Mouse (Mus musculus) embryo, embryonic 10.5 days (tissue): Measurements from ENCODE around the gene Iqce.
A peak's percentile ranks its signal among the peaks of the same experiment; 100 is the strongest.

Experiments used
- DNase-seq: peaks from one replicate; pipeline ENCODE4 v3.0.0-alpha.2; 2015; ENCODE audit warnings: low spot score

The Iqce gene

DNA sequence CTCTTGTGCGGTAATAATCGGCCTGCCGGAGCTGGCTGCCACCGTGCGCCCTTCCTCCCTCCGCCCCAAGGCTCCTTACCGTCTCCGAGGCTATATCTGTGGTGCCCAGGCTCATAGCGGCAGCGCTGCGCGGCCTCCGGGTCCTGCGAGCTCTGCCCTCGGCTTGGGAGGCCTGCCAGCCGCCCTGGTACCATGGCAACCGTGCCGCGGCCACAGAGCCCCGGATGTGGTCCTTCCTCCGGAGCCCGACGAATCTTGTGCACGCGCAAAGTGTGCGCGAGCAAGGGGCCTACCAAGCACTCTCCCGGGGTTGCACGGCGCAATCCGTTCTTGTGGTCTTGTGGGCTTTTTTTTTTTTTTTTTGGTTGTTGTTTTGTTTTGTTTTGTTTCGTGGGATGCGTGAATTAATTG is at the start of gene Iqce:
Iqce (minus strand) TSS at position 276 of the 411 bp plus-strand sequence.
- peak; percentile 94 for DNase-seq

GRCm38 (mm10) chr5:140750925-140751324 is 48.7 kb upstream of the Iqce start:
- DNase-seq = peak; percentile 31

- peak; percentile 89 for DNase-seq
Measured at GRCm38 (mm10) chr5:140749062-140749875, 47.1 kb upstream of the Iqce start.

DNA sequence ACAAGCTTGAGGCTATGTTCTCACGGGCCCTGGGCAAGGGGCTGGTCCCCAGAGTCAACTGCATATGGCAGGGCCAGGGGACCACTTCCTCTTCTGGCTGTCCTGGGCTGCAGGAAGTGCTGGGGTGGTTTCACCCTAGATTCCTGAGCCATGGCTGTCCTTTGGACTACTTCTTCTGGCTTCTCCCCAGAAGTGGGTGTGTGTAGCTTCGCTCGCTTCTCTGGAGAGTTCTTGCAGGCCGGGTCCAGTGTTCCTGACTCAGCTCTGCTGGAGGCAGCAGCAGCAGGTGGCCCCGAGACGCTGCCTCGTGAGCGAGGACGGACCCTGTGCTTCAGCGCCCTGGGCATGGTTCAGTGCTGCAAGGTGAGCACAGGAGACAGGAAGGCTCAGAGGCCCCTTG is 46.2 kb upstream of the Iqce start:
- no peak for DNase-seq

DNA sequence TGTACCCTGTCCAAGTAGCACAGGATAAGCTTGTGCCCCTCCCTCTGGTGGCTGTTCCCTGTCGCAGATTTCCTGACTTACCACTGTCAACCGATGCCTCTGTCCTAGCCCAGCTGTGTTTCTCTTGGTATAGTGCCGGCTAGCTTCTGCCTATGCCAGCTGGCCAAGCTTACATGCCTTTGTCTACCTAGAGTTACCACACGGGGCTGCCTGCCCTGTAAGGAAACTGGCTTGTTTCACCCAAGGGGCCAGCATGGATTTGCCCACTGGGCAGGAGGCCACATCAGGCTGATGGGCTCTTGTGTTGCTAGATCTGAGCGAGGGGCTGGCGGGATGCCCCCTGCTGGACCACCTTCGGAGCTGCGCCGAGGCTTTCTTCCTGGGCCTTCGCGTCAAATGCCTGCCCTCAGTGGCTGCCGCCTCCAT is 41.5 kb upstream of the Iqce start:
- DNase-seq = peak; percentile 24

DNA sequence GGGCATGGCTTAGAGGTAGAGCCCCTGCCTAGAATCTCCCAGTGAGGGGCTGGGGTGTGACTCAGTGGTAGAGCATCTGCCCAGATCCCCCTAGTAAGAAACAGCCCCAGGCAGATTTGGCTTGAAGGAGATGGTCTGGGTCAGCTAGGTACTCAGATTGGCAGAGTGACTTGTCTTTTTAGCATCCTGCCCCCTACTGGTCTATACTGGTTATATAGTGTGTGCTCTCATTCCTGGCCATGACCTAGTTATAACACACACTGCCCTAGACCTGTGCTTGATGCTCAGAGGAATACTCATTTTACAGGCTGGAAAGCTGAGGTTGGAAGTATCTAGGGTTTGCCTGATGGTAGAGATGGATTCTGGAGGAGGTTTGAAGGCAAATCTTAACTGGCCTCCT is 39.7 kb upstream of the Iqce start:
- DNase-seq = peak; percentile 27

DNA sequence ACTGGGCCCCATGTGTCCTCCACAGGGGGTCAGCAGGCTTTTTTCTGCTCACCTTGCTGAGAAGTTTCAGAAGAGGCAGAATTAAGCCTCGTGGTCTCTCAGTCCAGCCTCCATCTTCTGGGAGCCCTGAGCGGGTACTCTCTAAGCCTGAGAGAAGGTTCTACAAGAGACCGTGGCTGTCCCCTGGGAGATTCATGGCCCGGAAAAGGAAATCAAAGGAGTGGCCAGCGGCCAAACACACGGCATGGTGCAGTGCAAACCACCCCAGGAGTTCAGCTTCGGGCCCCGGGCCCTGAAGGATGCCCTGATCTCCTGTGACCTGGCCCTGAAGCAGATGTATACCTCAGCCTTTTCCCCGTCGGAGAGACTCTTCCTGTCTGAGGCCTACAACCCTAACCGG is 38.9 kb upstream of the Iqce start:
- no peak for DNase-seq

DNA sequence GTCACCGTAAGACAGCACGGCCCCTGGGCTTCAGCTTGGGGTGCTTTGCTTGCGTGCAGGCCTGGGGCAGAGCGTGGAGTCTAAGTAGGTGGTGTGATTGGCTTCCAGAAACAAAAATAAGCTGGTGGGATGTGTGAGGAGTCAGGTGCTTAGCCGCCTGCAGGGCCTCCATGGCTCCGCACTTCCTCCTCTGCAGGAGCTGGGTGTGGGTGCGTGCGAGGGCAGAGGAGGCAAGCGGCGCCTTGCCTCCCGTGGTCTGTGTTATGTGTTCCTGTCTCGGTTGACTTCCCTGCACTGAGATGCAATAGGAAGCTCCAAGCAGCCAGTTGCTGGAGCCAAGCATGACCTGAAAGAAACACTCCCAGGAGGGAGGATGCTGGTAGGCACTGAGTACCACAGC is 37.6 kb upstream of the Iqce start:
- DNase-seq = no peak

GRCm38 (mm10) chr5:140736166-140736565 is 34.0 kb upstream of the Iqce start:
- no peak for DNase-seq

GRCm38 (mm10) chr5:140735297-140735696 is 33.1 kb upstream of the Iqce start:
- peak; percentile 38 for DNase-seq

DNA sequence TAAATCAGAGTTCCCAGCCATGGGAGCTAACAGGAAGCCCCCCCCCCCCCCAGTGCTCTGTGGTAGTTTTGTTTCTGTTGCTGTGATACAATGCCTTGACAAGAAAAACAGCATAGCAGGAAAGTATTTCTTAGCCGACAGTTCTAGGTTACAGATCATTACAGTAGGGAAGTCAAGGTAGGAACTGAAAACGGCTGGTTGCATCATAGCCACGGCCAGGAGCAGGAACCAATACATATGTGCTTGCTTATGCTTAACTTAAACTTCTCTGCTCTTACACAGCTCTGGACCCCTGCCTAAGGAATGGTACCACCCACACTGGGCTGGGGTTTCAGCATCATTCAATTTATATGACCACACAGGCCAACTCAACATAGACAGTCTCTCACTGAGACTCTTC is 31.2 kb upstream of the Iqce start:
- DNase-seq = no peak

GRCm38 (mm10) chr5:140732195-140732594 is 30.0 kb upstream of the Iqce start:
- DNase-seq = no peak

DNA sequence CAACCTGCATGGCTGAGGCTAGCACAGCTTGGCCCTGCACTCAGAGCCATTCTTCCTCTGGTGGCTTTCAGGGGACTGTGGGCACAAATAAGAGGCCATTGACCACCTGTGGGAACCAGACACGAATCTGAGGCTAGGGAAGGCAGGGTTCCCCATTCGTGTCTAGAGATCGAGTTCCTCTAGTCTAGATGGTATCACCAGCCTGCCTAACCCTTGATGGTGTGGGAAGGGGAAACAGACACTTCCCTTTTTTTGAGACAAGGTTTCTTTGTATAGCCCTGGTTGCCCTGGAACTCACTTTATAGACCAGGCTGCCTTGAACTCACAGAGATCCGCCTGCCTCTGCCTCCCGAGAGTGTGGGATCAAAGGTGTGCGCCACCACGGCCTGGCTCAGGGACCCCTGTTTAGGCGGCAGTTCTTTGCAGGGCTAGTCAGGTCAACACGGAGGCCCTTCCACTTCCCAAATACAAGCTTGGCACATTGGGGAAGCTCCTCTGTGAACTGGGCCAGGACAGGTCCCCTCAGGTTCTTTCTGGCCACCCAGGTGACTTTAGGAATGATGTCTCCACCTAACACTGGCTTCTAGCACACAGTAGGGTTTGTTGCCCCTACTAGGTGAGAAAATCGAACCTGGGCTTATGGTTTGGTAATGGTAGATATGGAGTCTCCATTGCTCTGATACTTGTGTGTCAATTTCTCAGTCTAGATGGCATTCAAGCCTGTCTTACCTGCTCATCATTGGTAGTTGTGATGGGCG is 29.0 kb upstream of the Iqce start:
- no peak for DNase-seq

DNA sequence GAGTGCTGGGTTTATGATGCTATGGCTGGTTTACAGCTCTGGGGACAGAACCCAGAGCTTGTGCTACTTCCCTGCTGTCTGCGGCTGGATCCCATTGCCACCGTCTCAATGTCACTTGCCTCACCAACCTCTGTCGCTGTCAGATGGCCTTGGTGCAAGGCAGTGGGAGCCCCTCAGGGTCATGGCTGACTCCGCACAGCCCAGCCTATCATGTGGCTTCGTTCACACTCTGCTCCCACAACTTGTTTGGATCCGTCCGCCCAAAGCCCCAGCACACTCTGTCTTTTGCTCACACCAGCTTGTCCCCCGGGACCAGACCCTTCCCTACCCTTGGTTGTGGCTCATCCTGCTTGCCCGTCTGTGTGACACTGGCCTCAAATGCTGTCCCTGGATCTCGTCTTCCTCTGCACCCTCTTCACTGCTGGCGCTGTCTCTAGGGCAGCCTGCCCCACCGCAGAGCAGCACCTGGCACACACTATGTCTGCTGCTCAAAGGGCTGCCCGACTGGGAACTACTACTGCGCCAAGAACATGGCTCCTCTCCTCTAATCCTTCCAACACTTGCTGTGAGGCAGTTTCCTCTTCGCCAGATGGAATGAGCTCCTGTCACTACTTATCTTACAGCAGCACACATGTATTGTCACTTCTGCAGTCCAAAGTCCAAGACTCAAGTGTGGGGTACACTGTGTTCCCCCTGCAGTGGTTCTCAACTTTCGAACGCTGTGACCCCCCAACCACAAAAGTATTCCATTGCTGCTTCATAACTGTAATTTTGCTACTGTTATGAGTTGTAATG is 25.0 kb upstream of the Iqce start:
- no peak for DNase-seq

DNA sequence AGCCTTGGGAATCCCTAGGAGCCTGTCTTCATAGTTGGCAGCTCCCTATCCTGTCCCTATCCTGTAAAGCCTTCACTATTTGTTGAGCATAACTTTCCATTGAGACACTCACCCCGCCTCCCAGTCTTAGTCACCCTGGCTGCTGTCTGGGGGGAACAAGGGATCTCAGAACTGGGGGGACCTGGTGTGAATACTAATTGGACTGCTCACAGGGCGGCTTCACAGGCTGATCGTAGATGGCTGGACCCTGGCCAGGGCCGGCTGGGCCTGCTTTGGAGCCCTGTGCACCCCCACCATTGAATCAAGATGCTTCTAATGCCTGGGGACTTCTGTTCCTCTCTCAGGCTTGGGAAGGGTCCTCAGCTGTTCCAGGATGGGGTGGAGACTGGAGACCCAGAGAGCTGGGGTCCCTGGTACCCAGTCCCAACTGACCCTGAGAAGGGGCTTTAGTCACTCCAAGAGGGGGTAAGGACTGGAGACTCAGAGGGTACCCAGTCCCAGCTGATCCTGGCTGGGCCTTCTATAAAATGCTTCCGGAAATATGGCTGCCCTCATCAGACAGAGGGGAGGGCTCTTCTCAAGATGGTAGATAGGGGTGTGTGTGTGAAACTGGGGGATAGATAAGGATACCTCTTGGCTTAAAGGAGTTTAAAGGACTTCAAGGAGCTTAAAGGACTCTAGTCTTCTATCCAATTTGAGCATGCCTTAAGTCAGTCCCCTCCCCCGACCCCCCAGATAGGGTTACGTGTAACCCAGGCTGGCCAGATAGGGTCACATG is 24.1 kb upstream of the Iqce start:
- no peak for DNase-seq

DNA sequence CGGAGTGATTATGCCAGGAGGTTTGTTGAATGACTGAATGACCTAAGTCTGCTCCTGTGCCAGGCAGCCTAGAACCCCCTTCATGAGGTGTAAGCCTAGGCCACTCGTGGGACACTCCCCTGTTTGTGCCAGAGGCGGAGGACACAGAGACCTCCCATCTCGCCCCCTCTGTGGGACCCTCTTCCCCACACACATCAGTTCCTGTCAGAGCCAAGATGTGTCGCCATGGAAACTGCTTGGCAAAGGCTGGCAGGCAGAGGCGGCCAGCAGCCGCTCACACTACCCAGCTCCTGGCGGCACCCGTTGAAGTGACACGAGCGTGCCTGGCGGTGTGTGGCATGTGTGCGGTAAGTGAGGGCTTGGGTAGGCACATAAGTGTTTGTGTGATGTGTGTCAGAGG is 21.6 kb upstream of the Iqce start, which contains the start of gene Amz1:
Amz1 (plus strand) TSS at position 306 of the 400 bp plus-strand sequence.
- no peak for DNase-seq

DNA sequence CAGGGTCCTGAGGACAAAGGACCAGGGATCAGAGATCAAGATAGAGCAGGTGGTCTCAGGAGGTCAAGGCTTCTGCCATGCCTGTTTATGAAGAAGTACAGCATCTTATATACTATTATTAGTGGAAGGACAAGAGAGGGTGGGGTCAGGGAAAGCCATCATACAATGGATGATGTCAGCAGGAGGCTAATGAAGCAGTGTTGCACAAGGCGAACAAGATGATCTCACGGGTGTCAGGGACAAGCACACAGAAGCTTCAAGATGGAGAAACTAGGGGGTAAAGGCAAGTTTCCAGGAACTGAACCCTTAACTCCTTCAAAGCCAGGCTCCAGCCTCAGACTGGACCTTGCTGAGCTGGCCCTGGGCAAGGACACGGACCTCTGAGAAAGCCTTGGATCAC is 19.9 kb upstream of the Iqce start:
- no peak for DNase-seq

DNA sequence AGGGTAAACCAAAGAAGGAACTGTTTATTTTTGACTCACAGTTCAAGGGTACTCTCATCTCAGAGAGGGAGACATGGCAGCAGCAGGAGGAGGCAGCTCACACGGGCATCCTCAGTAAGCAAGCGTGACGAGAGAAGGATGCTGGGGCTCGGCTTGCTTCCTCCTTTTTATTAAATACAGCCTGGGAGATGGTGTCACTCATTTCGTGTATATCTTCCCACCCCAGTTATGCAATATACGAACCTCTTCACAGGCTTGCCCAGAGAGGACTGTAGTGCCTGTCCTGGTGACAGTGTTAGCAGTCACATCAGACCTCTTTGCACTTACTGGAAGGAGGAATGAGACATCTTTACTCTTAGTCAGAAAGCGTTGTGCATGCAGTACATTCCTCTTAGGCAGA is 18.6 kb upstream of the Iqce start:
- DNase-seq = no peak

DNA sequence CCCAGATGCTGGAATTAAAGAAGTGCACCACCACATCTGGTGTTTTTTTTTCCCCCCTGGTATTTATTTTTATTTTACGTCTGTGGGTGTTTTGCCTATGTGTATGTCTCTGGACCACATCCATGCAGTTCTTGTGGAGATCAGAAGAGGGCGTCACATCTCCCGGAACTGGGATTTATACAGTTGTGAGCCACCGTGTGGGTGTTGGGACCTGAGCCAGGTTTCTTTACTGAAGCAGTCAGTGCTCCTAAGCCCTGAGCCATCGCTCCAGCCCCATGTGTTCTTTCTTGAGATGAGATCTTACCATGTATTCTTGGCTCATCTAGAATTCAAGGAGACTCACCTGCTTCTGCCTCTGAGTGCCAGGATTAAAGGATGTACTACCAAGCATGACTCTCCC is 8.9 kb upstream of the Iqce start:
- DNase-seq = no peak

DNA sequence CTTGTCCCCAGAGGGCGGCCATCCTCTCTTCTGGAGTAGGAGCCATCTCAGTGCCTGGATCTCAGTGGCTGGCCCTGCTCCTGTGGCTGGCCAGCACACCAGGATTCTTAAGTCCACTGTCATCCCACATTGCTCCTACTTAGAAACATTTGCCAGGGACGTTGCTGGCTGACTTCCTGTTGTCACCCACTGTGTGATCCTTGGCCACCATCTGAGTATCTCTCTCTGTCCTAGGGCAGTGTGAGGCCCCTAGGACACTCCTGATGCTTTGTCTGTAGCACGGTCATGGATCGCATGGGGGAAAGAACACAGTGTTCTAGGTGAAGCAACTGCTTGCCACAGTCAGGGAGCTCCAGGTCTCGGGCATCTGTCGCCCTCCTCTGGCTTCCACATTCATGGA is 8.1 kb upstream of the Iqce start:
- no peak for DNase-seq

GRCm38 (mm10) chr5:140705501-140706171 is 3.5 kb upstream of the Iqce start:
- DNase-seq = no peak
